In the genomic region with DNA sequence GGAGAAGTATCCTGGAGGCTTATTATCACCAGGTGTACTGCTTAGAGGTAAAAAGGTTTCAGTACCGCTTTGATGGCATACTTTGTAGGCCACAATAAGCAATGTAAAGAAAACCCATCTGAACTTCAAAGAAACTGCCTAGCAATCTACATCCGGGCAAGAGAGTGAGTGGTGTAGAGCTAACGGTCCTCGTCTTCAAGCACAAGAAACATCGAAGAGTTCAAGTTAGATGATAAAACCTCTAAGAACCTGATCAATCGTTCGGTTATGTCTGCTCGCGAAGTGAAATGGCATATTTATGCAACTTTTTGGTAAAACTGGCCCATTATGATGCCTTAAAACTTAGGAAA, we compare ENCODE assay signal across 8 mouse cellular contexts. TPM values are rescaled to one million over a fixed set of nuclear protein-coding genes. Genes with fewer than 3 reads are reported as not detected.
DNase-seq lines count a peak whose midpoint lies in the region; ATAC-seq lines count a peak whose summit lies in the region.

No protein-coding gene starts in this region.

- no peaks in the 10 kb centered on the region for H3K9me3 ChIP-seq in heart, embryonic 16.5 days (replicated peaks; ENCODE audit: control insufficient read depth, low read length)
- no peaks in the 10 kb centered on the region for H3K9me3 ChIP-seq in megakaryocyte, embryonic 14.5 days

- ATAC-seq in heart, embryonic 16.5 days (replicated peaks; ENCODE audit: extremely low read depth, insufficient read depth, low FRiP score) = 0 out of 2 replicates have a peak, but pooled peaks have one; percentile 20

- no peaks in the 10 kb centered on the region for H3K36me3 ChIP-seq in heart, embryonic 16.5 days (ENCODE audit: control insufficient read depth, insufficient read depth)
- peaks cover 28% of the 10 kb centered on the region for H3K36me3 ChIP-seq in megakaryocyte, embryonic 14.5 days (replicated peaks; ENCODE audit: low read length)

- peak overlapping the region; percentile 90 for H3K4me2 ChIP-seq in heart, embryonic 16.5 days (ENCODE audit: low read depth, low read length)

- H3K4me3 ChIP-seq in heart, embryonic 16.5 days (ENCODE audit: low read length) = peak overlapping the region; percentile 90
- H3K4me3 ChIP-seq in megakaryocyte, embryonic 14.5 days (replicated peaks) = peak overlapping the region; percentile 97

- no peaks in the 10 kb centered on the region for H3K27me3 ChIP-seq in heart, embryonic 16.5 days (ENCODE audit: control insufficient read depth, insufficient read depth, low read length)
- no peaks in the 10 kb centered on the region for H3K27me3 ChIP-seq in megakaryocyte, embryonic 14.5 days (replicated peaks)

- DNase-seq in kidney, postnatal 14 days = peak; percentile 11
- no peak for DNase-seq in kidney, postnatal 36 days
- DNase-seq in NIH3T3 (ENCODE audit: low read depth) = peak; percentile 27
- DNase-seq in urinary bladder, adult 2 months (ENCODE audit: low spot score) = no peak
- DNase-seq in gastrocnemius, postnatal 4 days (ENCODE audit: low spot score in 2 of 2) = no peak
- no peak for DNase-seq in kidney, adult 18-20 months

- 3% methylated on average over 9 of the region's 9 CpGs for WGBS in heart, embryonic 16.5 days

- peak overlapping the region; percentile 97 for H3K9ac ChIP-seq in heart, embryonic 16.5 days (ENCODE audit: low read length)

- H3K27ac ChIP-seq in heart, embryonic 16.5 days (ENCODE audit: low read length) = peak overlapping the region; percentile 100

- peaks cover 13% of the 10 kb centered on the region; the same call in 1 of the 2 replicates for H3K4me1 ChIP-seq in heart, embryonic 16.5 days (ENCODE audit: control insufficient read depth, insufficient read depth, low read length)
- H3K4me1 ChIP-seq in megakaryocyte, embryonic 14.5 days = peaks cover 38% of the 10 kb centered on the region

RNA-seq across cellular contexts. Expression of gene Wdr37, which starts 1.6 kb away (rescaled TPM):
- 18.7 and 20.6 TPM in 2 replicates for polyA plus RNA-seq in heart, embryonic 16.5 days (2015; fragmentation: Nextera tagmentation; extraction: Ambion mirVana)
- polyA plus RNA-seq in megakaryocyte, embryonic 14.5 days (2012; ENCODE audit: insufficient read depth, low replicate concordance) = 2.1 and 4.7 TPM in 2 replicates
- 12.3 and 12.4 TPM in 2 replicates for polyA plus RNA-seq in urinary bladder, adult 2 months (2012; rRNA removed)
- total RNA-seq in gastrocnemius, postnatal 4 days (2021) = 10 to 100 TPM; 25.6 to 30.0 TPM

RNA-seq across cellular contexts. Expression of gene Idi1, which starts 15.2 kb away (rescaled TPM):
- polyA plus RNA-seq in heart, embryonic 16.5 days (2015; fragmentation: Nextera tagmentation; extraction: Ambion mirVana) = 40.1 and 49.2 TPM in 2 replicates
- 5.3 and 21.0 TPM in 2 replicates for polyA plus RNA-seq in megakaryocyte, embryonic 14.5 days (2012; ENCODE audit: insufficient read depth, low replicate concordance)
- polyA plus RNA-seq in urinary bladder, adult 2 months (2012; rRNA removed) = 20.1 and 31.3 TPM in 2 replicates
- 10 to 100 TPM; 20.8 to 22.1 TPM for total RNA-seq in gastrocnemius, postnatal 4 days (2021)

Comparison
In these comparisons a context has a peak if more than half of its experiments do, and no peak if none do; other contexts are left out.
1. DNase-seq: peak in kidney, postnatal 14 days (single experiment) and NIH3T3 (single experiment); none in kidney, postnatal 36 days (0 of 2), urinary bladder, adult 2 months (single experiment), gastrocnemius, postnatal 4 days (0 of 2) and kidney, adult 18-20 months (single experiment).